Mouse (Mus musculus) liver, adult 2 months (tissue): Measurements from ENCODE around the gene Tmc8.

Experiments used
- CTCF ChIP-seq: fragments of 200-500 bp; IDR thresholded peaks from 2 replicates; pipeline ENCODE4 v1.5.1; 2011; ENCODE audit warnings: low read depth, low read length, control low read depth
- POLR2A ChIP-seq: fragments of 200-500 bp; IDR thresholded peaks from 2 replicates; pipeline ENCODE4 v1.6.1; 2011; ENCODE audit warnings: low read length, control low read depth; ENCODE audit not compliant: insufficient read depth; ENCODE audit errors: extremely low read depth

GRCm38 (mm10) chr11:117764319-117764718 lies 17.6 kb upstream of the Tmc8 start:
- TF ChIP-seq CTCF (no peak), POLR2A (no peak)
